Mouse (Mus musculus) 3T3-L1 (cell line): Measurements from ENCODE around the gene Eif5b.
"Not testable (repeated sequence)": the region's sequence is repeated elsewhere in the genome, so short reads cannot be mapped to it uniquely, and the experiment has no call there.

Source experiments
- DNase-seq: peaks from one replicate; pipeline ENCODE4 v3.0.0-alpha.2; 2015; ENCODE audit warnings: low read depth, low spot score

Gene Eif5b

GRCm38 (mm10) chr1:38003046-38003445 lies 5.2 kb downstream of the Eif5b start:
- DNase-seq = no peak

- no peak for DNase-seq
These were observed 8.9 kb downstream of the Eif5b start for GRCm38 (mm10) chr1:38006741-38007140.

- DNase-seq = no peak
These were observed 13.8 kb downstream of the Eif5b start for GRCm38 (mm10) chr1:38011647-38012046.

GRCm38 (mm10) chr1:38012104-38012503 lies 14.3 kb downstream of the Eif5b start:
- no peak for DNase-seq

GRCm38 (mm10) chr1:38012509-38012908 lies 14.7 kb downstream of the Eif5b start:
- peak; percentile 58 for DNase-seq

GRCm38 (mm10) chr1:38014551-38015203 lies 16.9 kb downstream of the Eif5b start:
- DNase-seq = no peak

- DNase-seq = no peak
These were observed 29.5 kb downstream of the Eif5b start for GRCm38 (mm10) chr1:38027301-38027700.

- DNase-seq = no peak
These were observed 33.6 kb downstream of the Eif5b start for GRCm38 (mm10) chr1:38031391-38031790.

- no peak for DNase-seq
These were observed 37.7 kb downstream of the Eif5b start for GRCm38 (mm10) chr1:38035521-38035920.

- no peak for DNase-seq
These were observed 39.6 kb downstream of the Eif5b start for GRCm38 (mm10) chr1:38037375-38037774.

- DNase-seq = peak; percentile 78
These were observed 41.1 kb downstream of the Eif5b start for GRCm38 (mm10) chr1:38038898-38039297.

GRCm38 (mm10) chr1:38048121-38048520 lies 50.3 kb downstream of the Eif5b start:
- no peak for DNase-seq

- no peak for DNase-seq
These were observed 51.8 kb downstream of the Eif5b start for GRCm38 (mm10) chr1:38049562-38049961.

- DNase-seq = no peak
These were observed 57.4 kb downstream of the Eif5b start for GRCm38 (mm10) chr1:38055176-38055575.

- DNase-seq = no peak
These were observed 60.6 kb downstream of the Eif5b start for GRCm38 (mm10) chr1:38058417-38058816.

- DNase-seq = not testable (repeated sequence)
These were observed 64.3 kb downstream of the Eif5b start for GRCm38 (mm10) chr1:38062156-38062555.

- no peak for DNase-seq
These were observed 69.5 kb downstream of the Eif5b start for GRCm38 (mm10) chr1:38067276-38067675.

GRCm38 (mm10) chr1:38071326-38071725 lies 73.5 kb downstream of the Eif5b start:
- DNase-seq = no peak

GRCm38 (mm10) chr1:38081316-38081715 lies 83.5 kb downstream of the Eif5b start:
- DNase-seq = peak; percentile 78

GRCm38 (mm10) chr1:38103214-38103613 lies 105.4 kb downstream of the Eif5b start:
- DNase-seq = no peak

GRCm38 (mm10) chr1:38103813-38104212 lies 106.0 kb downstream of the Eif5b start:
- DNase-seq = no peak
